Mouse (Mus musculus) mouse trophoblast stem cell (cell line): ENCODE data around the gene Slc2a8.

Source experiments
- in situ Hi-C, 2 experiments: fragments of 300-500 bp; cut with MseI, MboI; formaldehyde crosslinking; loops; 2 replicates in 1 of 2; 3 replicates in 1 of 2; pipeline ENCODE4 v1.15.1; 2025

The Slc2a8 gene

DNA sequence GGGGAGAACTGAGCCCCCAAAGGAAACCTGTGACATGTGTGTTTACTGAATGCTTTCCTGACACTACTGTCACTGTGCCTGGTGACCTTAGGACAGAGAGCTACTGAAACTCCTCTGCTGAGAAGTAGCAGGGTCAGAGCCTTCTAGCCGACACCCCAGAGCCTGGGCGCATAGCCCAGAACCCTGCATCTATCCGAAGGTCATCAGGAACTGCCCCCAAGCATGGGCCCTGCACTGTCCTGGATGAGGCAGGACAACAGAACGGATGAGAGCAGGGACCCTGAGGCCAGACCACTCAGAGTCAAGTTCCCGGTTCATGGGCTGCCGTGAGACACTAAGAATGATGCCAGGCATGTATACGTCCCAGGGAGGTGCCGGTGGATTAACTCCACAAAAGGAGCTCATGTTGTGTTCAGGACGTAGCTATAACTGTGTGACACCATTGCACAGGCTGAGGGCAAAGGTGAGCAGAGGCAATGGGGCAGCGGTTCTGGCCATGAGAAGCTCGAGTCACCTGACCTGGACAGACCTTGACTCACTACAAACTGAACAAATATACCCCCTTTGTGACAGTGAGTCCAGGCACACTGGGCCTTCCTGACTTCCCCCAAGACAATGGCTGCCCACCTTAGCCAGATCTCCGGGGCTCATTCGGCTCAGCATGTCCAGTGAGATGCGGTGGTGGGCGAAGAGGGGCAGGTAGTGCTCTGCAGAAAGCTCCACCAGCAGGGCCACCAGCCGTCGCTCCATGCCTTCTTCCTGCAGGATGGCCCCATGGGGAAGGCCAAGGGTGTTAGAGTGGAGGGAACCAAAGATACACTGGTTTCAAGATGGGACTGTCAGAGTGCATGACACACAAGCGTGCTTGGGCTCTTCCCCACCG, 52.7 kb downstream of the Slc2a8 start:
- in situ Hi-C loops = no loop called here

DNA sequence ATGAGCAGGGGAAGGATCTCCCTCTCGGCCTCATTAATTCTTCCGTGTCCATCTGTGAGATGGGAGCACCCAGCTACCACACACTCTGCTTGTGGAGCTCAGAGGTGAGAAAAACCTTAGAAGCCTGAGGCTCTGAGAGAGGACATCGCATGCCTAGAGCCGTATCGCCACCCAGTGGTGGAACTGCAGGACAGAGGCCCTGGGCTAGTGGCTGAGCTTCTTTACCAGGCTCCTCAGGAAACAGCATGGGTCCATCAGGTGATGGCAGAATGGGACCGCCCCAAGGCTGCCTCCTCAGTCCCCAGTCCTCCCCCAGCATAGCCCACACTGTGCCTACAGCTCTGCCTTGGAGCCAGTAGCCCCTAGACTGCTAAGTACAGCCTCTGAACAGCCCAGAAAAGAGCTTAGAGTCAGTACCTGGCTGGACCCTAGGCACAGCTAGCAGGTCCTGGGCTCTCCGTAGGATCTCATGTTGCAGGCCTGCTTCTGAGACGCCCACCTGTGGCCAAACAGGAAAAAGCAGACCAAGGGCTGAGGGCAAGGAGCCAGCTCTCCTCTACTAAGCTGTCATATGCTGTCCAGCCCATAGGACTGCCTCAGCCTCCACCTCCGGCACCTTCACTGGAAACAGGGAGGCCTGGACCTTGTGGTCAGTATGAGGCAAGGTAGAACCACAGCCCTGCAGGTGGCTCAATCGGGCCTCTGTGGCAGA, 53.5 kb downstream of the Slc2a8 start:
- in situ Hi-C loops = no loop called here

DNA sequence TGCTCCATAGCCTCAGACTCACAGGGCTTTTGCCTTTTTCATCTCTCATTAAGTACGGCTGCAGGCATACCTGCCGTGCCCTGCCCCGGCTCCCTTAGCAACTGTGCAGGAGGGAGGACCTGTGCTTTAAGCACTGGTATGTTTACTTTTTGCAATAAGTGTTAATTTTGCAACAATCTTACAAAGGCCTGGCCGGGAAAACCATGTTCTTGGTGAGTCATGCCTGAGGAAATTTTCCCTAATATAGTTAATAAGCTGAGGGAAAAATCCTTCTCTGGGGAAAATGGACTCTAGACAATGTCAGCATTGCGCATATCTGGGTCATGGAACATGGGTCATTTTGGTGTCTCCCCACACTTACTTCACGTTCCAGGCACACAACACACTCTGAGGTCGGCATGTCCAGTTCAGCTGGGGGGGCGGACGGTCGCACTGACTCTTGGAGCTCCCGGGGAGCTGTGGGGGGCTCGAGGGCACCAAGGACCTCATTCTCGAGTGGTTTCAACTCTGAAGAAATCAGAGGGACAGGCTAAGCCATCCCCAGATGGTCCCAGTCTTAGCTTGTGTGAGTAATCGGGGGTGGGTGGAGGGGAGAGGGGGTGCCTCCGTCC, 54.2 kb downstream of the Slc2a8 start:
- in situ Hi-C loops = no loop called here

DNA sequence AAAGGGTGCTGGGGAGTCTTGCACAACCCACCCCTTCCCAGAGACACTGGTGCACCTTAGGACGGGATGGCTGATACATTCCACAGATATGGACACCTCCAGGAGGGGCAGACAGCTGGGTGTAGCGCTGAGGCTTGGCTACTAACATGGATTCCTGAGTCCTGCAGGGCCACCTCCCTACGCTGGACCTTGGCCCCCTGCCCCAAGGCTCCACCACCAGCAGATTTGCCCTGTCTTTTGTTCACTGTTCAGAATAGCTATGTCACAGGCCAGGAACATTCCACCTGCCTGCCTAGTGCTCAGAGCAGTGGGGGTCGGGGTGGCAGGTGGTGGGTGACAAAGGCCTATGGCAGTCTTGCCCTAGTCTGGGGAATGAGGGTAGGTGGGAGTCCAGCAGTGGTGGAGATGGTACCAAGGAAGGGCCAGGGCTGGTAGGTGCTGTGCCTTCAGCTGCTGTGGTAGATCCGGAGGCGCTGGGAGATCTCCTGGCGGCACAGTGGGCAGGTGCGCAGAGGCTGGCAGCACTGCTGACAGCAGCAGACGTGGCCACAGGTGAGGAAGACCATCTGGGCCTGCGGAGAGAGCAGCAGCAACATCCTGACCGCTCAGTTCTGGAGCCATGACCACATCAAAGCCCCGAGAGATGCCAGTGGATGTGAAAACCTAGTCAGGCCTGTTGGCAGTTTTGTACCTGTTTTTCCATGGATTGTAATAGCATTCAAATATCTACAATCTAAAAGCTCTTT, 55.4 kb downstream of the Slc2a8 start:
- in situ Hi-C loops = no loop called here

DNA sequence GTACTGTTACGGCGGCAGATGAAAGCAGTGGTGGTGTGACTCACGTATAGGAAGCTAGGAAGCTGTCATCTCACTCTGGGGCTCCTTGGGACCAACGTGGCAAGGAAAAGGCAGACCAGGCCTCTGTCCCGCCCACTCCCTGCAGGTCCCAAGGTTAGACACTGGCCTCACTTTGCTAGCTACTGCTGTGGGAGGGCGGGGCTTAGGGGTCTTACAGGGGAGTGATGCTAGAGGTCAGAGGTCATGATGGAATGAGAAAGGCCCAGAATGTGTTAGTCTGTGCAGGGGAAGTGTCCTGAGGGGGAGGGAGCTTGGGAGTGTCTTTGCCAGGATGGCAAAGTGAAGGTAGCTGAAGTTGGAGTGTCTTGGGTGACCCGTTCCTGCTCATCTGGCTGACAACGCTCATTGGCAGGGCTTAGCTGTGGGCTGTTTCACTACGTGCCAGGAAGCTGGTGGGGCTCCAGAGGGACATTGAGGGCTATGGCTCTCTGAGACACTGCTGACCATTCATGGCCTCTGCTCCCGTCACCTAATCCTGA, 57.5 kb downstream of the Slc2a8 start:
- in situ Hi-C loops = no loop called here

DNA sequence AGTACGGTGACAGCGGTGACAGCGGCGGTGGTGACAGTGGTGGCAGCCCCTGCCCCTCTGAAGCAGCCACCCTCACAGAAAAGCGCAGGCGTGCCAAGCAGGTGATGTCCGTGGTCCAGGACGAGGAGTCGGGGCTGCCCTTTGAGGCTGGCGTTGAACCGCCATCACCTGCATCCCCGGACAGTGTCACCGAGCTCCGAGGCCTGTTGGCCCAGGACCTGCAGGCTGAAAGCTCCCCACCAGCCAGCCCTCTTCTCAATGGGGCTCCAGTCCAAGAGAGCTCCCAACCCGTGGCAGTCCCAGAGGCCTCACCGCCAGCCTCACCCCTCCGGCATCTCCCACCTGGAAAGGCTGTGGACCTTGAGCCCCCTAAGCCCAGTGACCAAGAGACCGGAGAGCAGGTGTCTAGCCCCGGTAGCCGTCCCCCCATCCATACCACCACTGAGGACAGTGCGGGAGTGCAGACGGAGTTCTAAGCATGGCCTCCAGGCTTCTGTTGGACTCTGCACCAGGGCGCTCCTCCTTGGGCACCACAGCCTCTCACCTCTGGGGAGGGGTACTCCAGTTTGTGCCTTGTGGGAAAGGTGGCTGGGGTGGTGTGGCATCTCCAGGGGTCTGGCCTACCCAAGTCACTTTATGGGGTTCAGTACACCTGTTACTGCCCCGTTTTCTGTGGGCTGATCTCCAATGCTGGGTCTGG, 58.2 kb downstream of the Slc2a8 start:
- in situ Hi-C loops = no loop called here
